Mouse (Mus musculus): ENCODE measurements around the gene Pik3r6. TPM values are rescaled to one million over a fixed set of nuclear protein-coding genes. Genes with fewer than 3 reads are reported as not detected.

Gene Pik3r6
- polyA plus RNA-seq, 1 experiment from 2014 or later, result 2.1 TPM

DNA sequence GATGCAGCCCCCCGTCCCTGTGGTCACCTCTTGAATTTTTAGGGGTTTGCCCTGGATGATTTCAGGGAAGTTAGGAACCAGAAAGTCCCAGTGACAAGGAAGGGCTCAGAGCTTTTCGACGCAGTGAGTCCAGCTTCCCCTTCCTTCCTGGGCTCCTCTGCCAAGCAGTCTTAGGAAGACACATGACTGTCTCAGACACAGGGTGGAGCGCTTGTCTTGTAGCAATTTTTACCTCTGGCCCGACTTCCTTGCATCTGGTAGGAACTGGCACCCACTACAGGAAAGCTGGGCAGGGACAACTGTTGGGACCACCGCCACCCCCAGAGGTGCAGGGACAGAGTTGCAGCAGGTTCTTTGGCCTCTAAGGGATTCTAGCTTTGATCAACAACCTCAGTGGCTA lies 28.2 kb upstream of the Pik3r6 start:
- Histone ChIP-seq H3K9ac (no peak overlapping the region), H3K27ac (no peak overlapping the region), H3K9me3 (replicated peaks) (no peaks in the 10 kb centered on the region), H3K4me1 (no peaks in the 10 kb centered on the region), H3K4me2 (replicated peaks) (no peak overlapping the region), H3K27me3 (no peaks in the 10 kb centered on the region; the same call in 1 of the 2 replicates), H3K36me3 (no peaks in the 10 kb centered on the region), H3K4me3 (no peak overlapping the region)
- WGBS, result 82% methylated on average over 6 of the region's 6 CpGs
- no peak for ATAC-seq (ENCODE audit: low FRiP score)

DNA sequence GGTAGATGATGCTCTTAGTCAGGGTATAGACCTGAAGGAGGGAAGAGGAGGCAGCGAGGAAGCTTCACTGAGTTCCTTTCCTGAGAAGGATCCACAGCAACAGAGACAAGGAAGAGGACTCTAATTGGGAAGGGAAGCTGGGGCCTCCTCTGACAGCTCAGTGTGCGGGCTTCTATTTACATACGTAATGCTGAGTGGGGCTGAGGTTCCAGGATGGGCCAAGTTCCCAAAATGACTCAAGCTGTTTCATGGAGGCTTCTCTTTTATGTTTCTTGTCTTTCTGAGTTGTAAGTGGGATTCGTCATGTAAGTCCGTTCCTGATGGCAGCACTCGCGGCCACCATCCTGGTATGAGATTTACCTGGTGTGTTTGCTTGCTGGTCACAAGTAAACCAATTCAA lies 27.1 kb upstream of the Pik3r6 start:
- H3K27me3 ChIP-seq, result no peaks in the 10 kb centered on the region
- no peaks in the 10 kb centered on the region for H3K4me1 ChIP-seq
- H3K4me3 ChIP-seq, result no peak overlapping the region
- no peak overlapping the region for H3K9ac ChIP-seq
- ATAC-seq (ENCODE audit: low FRiP score), result no peak
- H3K4me2 ChIP-seq (replicated peaks), result no peak overlapping the region
- no peak overlapping the region for H3K27ac ChIP-seq
- H3K9me3 ChIP-seq (replicated peaks), result no peaks in the 10 kb centered on the region
- 89% methylated on average over 7 of the region's 7 CpGs for WGBS
- H3K36me3 ChIP-seq, result no peaks in the 10 kb centered on the region

DNA sequence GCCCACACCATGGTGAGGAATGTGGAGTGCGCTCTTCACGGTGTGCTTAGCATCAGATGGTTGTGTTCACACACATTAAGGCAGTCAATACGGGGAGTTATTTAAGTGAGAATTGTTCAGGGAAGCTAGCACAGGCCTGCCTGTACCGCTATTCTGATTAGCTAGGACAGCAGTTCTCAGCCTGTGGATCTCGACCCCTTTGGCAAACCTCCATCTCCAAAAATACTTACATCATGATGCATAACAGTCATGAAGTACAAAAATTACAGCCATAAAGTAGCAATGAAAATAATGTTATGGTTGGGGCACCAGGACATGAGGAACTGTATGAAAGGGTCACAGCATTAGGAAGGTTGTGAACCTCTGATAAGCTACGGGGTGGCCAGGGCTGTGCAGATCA lies 25.2 kb upstream of the Pik3r6 start:
- Histone ChIP-seq H3K4me3 (no peak overlapping the region), H3K27ac (no peak overlapping the region), H3K4me1 (no peaks in the 10 kb centered on the region), H3K36me3 (no peaks in the 10 kb centered on the region), H3K4me2 (replicated peaks) (no peak overlapping the region), H3K9me3 (replicated peaks) (no peaks in the 10 kb centered on the region), H3K9ac (no peak overlapping the region), H3K27me3 (no peaks in the 10 kb centered on the region)
- ATAC-seq (ENCODE audit: low FRiP score), result no peak
- WGBS, result 88% methylated on average over 6 of the region's 6 CpGs

DNA sequence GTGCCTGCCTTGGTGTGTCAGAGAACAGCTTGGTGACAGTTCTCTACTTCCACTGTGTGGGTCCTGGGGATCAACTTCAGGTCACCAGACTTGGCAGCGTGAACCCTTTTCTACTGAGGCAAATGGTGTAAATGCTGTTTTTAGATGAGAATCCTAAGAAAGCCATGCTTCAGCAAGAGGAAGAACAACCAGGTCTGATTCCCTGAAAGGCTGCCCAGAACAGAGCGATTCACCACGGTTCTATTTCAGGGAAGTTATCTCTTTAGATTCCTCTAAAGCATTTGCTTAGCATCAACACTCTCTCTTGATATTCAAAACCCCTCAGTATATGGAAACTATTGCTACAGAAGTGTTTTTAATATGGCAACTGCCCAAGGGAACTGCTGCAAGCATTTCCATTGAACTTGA lies 24.2 kb upstream of the Pik3r6 start:
- no peak overlapping the region for H3K9ac ChIP-seq
- H3K36me3 ChIP-seq, result no peaks in the 10 kb centered on the region
- no peak overlapping the region for H3K4me3 ChIP-seq
- WGBS, result 86% methylated on average over 3 of the region's 3 CpGs
- no peaks in the 10 kb centered on the region for H3K27me3 ChIP-seq
- no peaks in the 10 kb centered on the region for H3K4me1 ChIP-seq
- H3K9me3 ChIP-seq (replicated peaks), result no peaks in the 10 kb centered on the region
- H3K27ac ChIP-seq, result no peak overlapping the region
- ATAC-seq (ENCODE audit: low FRiP score), result no peak
- H3K4me2 ChIP-seq (replicated peaks), result no peak overlapping the region

DNA sequence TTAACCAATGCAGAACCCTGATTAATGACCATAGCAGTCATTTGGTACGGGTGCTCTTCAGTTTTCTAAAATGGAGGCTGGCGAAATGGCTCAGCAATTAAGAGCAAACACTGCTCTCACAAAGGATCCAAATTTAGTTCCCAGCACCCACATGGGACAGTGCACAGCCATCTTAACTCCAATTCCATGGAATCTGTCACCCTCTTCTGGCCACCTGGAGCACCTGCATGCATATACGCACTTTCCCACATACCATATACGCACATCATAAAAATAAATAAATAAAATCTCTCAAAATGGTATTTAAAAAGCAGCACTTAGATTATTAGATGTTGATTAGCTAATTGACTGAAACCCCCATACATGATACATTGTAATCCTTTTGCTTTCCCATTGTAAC lies 22.2 kb upstream of the Pik3r6 start:
- H3K9me3 ChIP-seq (replicated peaks), result no peaks in the 10 kb centered on the region
- H3K27ac ChIP-seq, result no peak overlapping the region
- H3K36me3 ChIP-seq, result no peaks in the 10 kb centered on the region
- no peak overlapping the region for H3K9ac ChIP-seq
- no peaks in the 10 kb centered on the region for H3K27me3 ChIP-seq
- no peak overlapping the region for H3K4me2 ChIP-seq (replicated peaks)
- H3K4me1 ChIP-seq, result no peaks in the 10 kb centered on the region; the same call in 1 of the 2 replicates
- no peak for ATAC-seq (ENCODE audit: low FRiP score)
- H3K4me3 ChIP-seq, result no peak overlapping the region
- 93% methylated on average over 4 of the region's 4 CpGs for WGBS

DNA sequence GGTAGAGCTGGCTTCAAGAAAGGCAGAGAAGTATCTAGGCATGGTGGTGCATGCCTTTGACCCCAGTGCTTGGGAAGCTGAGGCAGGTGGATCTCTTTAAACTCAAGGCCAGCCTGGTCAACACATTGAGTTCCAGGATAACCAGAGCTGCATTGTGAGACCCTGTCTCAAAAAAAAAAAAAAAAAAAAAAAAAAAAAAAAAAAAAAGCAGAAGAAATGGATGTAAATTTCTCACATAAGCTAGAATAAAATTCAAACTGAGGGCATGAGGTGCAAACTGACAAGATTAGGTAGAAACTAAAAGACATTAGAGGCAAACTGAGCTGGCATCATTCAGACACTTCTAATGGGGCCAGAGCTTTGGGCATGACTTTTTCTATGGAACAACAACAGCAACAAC lies 20.8 kb upstream of the Pik3r6 start:
- Histone ChIP-seq H3K27ac (no peak overlapping the region), H3K9ac (no peak overlapping the region), H3K27me3 (no peaks in the 10 kb centered on the region), H3K4me1 (no peaks in the 10 kb centered on the region; the same call in 1 of the 2 replicates), H3K4me3 (no peak overlapping the region), H3K36me3 (no peaks in the 10 kb centered on the region), H3K4me2 (replicated peaks) (no peak overlapping the region), H3K9me3 (replicated peaks) (no peaks in the 10 kb centered on the region)
- ATAC-seq (ENCODE audit: low FRiP score), result no peak

DNA sequence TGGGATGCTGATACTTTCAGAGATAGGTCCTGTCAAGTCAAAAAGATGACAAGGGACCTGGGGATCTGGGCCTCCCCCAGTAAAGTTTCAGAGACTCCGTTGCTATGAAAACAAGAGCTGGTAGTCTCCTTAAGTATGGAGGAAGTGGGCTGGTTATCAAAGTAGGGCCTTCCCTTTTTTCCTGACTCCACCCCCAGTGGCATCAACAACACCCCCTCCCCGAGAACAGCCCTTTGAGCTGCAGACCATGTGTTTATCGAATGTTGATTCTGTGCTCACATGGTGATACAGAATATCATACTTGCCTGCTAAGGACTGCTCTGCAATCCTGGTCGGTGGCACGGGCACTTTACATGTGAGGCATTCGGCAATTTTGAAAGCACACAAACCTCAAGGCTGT lies 19.6 kb upstream of the Pik3r6 start:
- H3K4me2 ChIP-seq (replicated peaks), result no peak overlapping the region
- no peaks in the 10 kb centered on the region; the same call in 1 of the 2 replicates for H3K4me1 ChIP-seq
- no peak overlapping the region for H3K9ac ChIP-seq
- H3K4me3 ChIP-seq, result no peak overlapping the region
- no peak overlapping the region for H3K27ac ChIP-seq
- 82% methylated on average over 6 of the region's 6 CpGs for WGBS
- no peak for ATAC-seq (ENCODE audit: low FRiP score)
- H3K27me3 ChIP-seq, result no peaks in the 10 kb centered on the region
- no peaks in the 10 kb centered on the region for H3K36me3 ChIP-seq
- H3K9me3 ChIP-seq (replicated peaks), result no peaks in the 10 kb centered on the region

DNA sequence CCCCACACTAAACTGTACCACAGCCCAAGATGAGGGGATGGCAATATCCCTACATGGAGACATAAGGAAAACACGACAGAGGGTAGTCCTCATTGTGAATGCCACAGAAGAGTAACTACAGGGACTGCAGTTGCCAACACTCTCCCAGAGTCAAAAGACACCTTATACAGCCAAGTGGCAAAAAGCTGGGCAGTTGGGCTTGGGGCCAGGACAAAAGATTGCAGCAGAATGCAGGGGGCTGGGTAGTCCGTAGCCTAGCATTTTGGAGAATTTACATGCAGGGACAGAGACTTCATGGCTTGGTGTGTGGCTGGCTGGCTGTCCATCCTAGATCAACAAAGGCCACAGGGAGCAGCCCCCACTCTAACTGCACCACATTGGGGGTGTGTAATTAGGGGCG lies 18.4 kb upstream of the Pik3r6 start:
- Histone ChIP-seq H3K9ac (no peak overlapping the region), H3K4me2 (replicated peaks) (no peak overlapping the region), H3K9me3 (replicated peaks) (no peaks in the 10 kb centered on the region), H3K36me3 (no peaks in the 10 kb centered on the region), H3K4me1 (peaks cover 6% of the 10 kb centered on the region), H3K27ac (no peak overlapping the region), H3K4me3 (no peak overlapping the region), H3K27me3 (no peaks in the 10 kb centered on the region)
- 78% methylated on average over 3 of the region's 3 CpGs for WGBS
- ATAC-seq (ENCODE audit: low FRiP score), result no peak

DNA sequence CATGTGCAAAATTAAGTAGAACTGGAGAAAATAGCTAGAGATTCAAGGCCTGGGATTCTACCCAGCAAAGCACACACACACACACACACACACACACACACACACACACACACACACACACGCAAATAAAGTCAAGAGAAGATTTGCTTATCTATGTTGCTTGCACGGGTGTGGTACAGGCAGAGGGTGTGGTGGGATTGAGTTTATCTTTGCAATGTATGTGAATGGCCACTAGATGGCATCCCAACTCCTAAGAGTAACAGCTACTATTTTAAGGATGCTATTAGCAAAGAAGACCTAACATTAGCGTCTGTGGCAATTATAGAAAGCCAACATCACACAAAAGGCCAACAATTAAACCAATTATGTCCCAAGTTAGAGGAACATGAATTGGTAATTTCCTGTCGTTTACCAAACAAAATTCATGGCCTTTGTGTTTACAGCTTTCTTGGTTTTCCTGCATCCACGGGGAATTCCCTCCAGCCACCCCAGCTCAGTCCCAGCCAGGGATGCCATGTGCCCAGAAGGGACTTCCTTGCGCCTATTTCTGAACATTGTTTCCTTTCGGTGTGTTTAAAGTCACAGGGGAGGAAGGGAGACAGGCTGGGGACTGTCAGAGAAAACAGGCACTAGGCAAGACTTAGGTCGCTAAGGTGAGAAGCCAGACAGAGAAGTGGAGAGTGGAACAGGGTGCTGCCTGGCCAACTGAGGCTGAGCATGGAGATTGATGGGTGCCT lies 17.4 kb upstream of the Pik3r6 start:
- WGBS, result 40% methylated on average over 8 of the region's 8 CpGs
- H3K9me3 ChIP-seq (replicated peaks), result no peaks in the 10 kb centered on the region
- H3K4me2 ChIP-seq (replicated peaks), result no peak overlapping the region
- ATAC-seq (ENCODE audit: low FRiP score), result no peak
- no peak overlapping the region for H3K4me3 ChIP-seq
- H3K36me3 ChIP-seq, result no peaks in the 10 kb centered on the region
- H3K4me1 ChIP-seq, result peaks cover 6% of the 10 kb centered on the region
- no peak overlapping the region for H3K9ac ChIP-seq
- no peaks in the 10 kb centered on the region for H3K27me3 ChIP-seq
- no peak overlapping the region for H3K27ac ChIP-seq

DNA sequence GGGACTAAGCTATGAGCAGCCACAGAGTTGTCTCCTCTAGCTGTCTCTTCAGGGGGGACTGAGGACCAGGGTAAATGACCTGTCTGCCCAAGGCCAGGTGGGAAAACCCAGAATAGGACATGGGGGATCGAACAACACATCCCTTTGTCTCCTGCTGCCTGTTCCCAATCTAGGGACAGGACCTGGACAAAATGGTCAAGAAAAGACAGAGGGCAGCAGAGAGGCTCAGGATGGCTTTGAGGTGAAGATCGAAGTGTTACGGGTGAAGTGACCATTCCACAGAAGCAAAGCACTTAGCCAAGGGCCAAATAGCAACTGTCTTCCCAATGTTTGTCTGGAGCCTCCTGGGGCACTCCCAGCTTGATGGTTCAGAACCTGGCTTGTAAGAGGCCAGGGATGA lies 16.7 kb upstream of the Pik3r6 start:
- peaks cover 6% of the 10 kb centered on the region for H3K4me1 ChIP-seq
- H3K9ac ChIP-seq, result no peak overlapping the region
- no peaks in the 10 kb centered on the region for H3K9me3 ChIP-seq (replicated peaks)
- no peaks in the 10 kb centered on the region for H3K36me3 ChIP-seq
- no peak for ATAC-seq (ENCODE audit: low FRiP score)
- no peak overlapping the region for H3K4me3 ChIP-seq
- H3K27me3 ChIP-seq, result no peaks in the 10 kb centered on the region
- WGBS, result 85% methylated on average over 3 of the region's 3 CpGs
- no peak overlapping the region for H3K27ac ChIP-seq
- H3K4me2 ChIP-seq (replicated peaks), result no peak overlapping the region

DNA sequence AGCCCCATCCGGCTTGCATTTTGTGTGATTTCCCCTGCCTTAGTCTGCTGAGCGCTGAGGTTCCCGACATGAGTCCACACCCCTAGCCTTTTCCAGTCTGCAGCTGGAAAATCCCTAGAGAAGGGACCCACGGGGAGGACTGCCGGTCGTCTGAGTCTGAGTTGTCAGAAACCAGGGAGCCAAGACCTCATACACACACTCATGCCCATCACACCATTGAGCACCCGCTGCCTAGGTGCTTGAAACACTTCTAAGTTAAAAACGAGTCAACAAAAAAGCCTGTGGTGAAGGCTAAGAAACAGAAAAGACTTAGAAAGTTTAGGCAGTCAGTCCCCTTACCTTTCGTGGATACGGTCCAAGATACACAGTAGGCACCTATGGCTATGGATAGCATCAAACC lies 15.1 kb upstream of the Pik3r6 start:
- WGBS, result 92% methylated on average over 10 of the region's 10 CpGs
- H3K4me2 ChIP-seq (replicated peaks), result no peak overlapping the region
- H3K4me3 ChIP-seq, result no peak overlapping the region
- H3K36me3 ChIP-seq, result no peaks in the 10 kb centered on the region
- peaks cover 6% of the 10 kb centered on the region for H3K4me1 ChIP-seq
- ATAC-seq (ENCODE audit: low FRiP score), result no peak
- H3K27ac ChIP-seq, result no peak overlapping the region
- H3K9ac ChIP-seq, result no peak overlapping the region
- no peaks in the 10 kb centered on the region for H3K9me3 ChIP-seq (replicated peaks)
- H3K27me3 ChIP-seq, result no peaks in the 10 kb centered on the region

DNA sequence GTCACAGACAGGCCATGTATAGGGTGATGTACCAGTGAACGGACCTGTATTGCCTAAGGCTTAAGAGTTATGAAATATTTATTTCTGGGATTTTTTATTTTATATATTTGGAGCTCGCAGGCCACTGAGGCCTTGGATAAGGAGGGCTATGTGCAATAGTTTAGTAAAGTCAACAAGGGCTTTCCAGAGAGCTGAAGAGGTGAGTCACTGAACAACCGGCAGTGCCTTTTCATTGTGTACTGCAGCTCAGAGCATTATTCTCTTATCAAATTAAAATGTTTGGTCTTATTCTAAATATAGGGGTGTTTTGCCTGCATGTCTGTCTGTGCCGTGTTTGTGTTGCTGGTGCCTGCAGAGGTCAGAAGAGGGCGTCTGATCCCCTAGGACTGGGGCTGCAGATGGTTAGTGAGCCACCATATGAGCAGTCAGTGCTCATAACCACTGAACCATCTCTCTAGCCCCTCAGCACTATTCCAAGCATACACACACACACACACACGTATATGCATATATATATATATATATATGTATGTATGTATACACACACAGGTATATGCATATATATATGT lies 14.5 kb upstream of the Pik3r6 start:
- Histone ChIP-seq H3K9ac (no peak overlapping the region), H3K27me3 (no peaks in the 10 kb centered on the region), H3K27ac (no peak overlapping the region), H3K9me3 (replicated peaks) (no peaks in the 10 kb centered on the region), H3K4me2 (replicated peaks) (no peak overlapping the region), H3K4me3 (no peak overlapping the region), H3K4me1 (peaks cover 6% of the 10 kb centered on the region), H3K36me3 (no peaks in the 10 kb centered on the region)
- WGBS, result 72% methylated on average over 6 of the region's 6 CpGs
- no peak for ATAC-seq (ENCODE audit: low FRiP score)

DNA sequence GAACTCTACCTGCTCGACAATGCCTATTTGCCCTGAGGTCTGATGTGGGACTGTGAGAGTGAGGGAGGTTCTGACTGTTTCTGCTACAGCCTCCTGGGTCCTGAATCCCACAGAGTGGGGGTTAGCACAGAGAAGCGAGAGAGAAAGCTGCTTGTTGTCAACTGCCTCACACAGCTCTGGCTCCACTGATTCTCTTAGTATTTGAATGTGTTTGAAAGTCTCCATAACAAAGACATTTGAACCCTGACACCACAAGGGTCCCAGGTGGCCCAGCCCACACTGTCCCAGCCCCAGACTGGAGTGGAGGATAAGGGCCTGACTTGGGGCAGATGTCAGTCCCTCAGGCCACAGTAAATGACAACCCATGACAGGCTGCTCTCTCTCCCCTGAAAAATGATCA lies 13.6 kb upstream of the Pik3r6 start:
- H3K4me1 ChIP-seq, result peaks cover 6% of the 10 kb centered on the region
- no peak overlapping the region for H3K4me2 ChIP-seq (replicated peaks)
- no peak overlapping the region for H3K4me3 ChIP-seq
- no peaks in the 10 kb centered on the region for H3K36me3 ChIP-seq
- no peaks in the 10 kb centered on the region for H3K27me3 ChIP-seq
- H3K27ac ChIP-seq, result no peak overlapping the region
- no peaks in the 10 kb centered on the region for H3K9me3 ChIP-seq (replicated peaks)
- H3K9ac ChIP-seq, result no peak overlapping the region
- WGBS, result 15% methylated on average over 2 of the region's 2 CpGs
- no peak for ATAC-seq (ENCODE audit: low FRiP score)

Data from hindbrain, embryonic 12.5 days (tissue).